Mouse (Mus musculus) thymus, postnatal 36 days (tissue): ENCODE results near the gene Fkbp10.

Experiments used
- DNase-seq, 2 experiments: peaks; one replicate each; pipeline ENCODE4 v3.0.0; 2022; ENCODE audit warnings: mixed read lengths in 2 of 2

The Fkbp10 gene

DNA sequence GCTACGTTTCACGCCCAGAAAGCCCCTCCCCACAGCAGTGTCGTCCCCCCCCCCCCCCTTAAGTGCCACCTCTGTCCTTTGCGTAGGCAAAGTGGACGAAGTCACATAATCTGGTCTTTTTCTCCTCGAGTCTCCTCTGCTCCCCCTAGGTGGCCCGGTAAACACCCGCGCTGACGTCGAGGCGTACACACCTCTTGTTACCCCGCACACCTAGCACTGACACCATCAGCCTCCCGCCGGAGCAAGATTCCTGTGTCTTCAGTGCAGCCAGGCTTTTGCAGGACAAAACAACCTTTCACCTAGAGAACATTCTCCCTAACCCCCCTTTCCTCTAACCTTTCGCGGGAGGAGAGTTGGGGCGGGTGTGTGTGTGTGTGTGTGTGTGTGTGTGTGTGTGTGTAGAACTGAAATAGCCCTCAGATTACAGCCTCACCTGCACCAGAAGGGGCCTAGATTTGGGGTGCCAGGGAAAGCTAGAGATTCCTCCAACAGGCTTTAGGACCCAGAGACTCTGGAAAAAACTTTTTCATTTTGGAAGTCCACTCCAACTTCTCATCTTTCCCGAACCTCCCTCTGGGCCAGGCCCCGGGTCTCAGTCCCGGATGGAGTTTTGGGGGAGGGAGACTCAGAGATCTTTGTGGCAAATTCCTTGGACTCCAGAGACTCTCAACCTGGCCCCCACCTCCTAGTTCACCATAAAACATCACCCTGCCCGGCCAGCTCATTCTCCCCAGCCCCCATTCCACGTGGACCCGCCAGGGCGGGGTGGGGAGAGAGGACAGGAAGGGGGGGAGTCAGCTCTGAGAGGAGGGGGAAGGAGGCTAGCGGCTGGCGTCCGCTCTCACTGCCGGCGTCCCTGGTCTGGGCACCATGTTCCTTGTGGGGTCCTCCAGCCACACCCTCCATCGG, at the start of gene Fkbp10:
TSS of gene Fkbp10 (plus strand) at position 784 of the 909 bp plus-strand sequence.
- no peak for DNase-seq

DNA sequence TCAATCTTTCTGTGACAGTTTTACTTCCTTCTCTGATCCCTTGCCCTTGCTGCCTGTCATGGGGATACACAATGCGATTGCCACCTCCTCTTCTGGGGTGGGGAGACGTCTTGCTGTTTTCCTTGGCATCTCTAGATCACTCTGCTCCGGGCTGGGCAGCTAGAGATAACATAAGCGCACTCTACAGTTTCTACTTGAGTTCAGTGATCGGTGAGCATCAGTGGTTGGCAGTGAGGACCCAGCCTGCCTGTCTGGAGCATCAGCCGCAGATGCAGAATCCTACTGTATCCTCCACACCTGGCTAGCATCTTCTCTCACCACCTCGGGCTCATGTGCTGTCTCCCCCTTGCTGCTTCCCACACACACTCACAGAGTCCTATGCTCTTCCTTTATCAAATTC, 46.4 kb upstream of the Fkbp10 start:
- no peak for DNase-seq

DNA sequence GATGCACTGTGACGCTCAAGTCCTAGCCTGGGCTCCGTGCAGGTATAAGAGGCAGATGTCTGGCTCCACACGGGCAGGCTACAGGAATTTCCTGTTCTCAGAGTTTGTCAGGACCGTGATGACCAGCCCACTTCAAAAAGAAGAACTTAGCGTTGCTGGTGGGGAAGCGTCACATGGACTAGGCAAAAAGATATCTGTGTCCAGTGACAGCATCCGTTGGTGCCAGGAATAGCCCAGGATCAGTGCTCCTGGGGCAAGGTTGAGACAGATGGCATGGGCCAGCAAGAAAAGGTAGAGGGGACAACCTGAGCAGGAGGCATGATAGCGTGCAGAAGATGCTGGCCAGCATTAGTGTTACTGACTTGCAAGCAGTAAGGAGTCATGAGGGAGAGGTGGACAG, 45.7 kb upstream of the Fkbp10 start:
- DNase-seq: no peak

DNA sequence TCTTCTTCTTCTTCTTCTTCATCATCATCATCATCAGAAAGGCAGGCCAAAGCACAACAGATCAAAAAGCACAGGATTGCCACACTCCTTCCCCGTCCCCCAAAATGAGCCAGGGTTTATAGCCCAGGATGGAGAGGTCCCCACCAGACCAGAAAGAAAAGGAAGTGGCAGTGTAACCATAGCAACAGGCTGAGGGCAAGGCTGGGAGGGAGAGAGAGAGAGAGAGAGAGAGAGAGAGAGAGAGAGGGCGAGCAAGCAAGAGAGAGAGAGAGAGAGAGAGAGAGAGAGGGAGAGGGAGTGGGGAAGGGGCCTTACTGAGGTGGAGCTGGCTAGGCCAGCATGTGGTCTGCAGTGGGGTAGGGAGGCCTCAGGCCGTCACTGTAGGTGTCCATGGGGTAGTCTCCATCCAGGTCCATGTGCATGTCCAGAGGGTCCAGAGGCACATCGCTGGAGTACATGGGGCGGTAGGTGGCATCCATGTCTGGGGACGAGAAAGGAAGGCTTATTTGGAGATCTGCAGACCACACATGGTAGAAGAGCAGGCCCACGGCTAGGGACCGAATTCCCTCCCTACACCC, 43.4 kb upstream of the Fkbp10 start:
- no peak for DNase-seq

DNA sequence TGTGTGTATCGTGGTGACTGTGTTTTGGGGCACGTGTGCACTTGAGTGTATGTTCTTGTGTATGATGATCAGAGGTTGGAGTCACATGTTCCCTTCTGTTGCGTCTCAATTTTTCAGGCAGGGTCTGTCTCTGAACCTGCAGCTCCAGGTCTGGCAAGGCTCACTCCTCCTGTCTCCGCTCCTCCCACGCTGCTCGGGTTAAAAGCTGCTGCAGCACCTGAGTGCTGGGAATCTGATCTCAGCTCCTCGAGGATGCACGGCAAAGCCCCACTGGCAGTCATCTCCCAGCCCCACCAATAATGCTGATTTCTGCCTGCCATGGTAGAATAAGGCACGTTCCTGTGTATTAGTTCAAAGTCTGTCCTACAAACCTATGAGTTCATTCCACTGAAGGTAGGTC, 40.4 kb upstream of the Fkbp10 start:
- DNase-seq: no peak

DNA sequence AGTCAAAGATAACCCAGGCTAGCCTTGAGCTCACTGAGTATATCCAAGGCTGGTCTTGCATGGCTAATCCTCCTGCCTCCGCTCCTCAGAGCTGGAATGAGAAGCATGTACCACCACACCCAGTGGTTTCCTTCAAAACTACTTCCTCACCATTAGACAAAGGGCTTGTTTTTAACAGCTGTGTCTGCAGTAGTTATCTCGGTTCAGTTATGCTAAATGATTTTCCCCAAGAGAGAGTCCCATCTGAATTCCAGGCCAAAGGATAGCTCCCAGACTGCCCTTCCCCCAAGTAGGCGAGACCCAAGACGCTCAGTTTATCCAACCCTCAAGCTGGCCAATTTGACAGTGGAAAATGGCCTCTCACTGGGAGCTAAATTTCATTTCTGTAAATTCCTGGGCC, 39.5 kb upstream of the Fkbp10 start:
- DNase-seq: no peak

DNA sequence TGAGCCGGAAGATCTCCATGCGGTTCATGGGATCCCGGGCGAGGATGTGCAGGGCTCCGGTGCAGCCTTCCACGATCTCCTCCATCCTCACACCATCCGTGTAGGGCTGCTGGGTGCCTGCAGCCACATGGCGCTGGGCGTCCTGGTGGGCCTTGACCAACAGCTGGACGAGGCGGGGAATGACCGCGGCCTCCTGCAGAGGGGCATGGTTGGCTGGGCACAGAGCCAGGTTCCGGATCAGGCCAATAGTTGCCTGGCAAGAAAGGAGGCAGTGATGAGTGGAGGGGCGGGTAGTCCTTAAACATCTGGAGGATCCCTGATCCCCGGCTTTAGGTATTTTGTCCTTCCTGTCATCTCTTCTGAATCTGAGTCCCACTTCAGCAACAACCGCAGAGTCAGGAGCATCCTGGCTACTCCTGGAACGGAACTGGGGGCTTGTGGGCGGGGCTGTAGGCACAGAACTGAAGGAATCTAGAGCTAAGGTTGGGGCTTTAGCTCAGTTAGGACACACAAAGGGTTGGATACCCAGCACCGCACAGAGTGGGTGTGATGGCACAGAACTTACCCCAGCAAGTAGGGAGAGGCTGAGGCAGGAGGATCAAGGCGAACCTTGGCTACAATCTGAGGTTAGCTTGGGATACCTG, 38.6 kb upstream of the Fkbp10 start:
- no peak for DNase-seq

DNA sequence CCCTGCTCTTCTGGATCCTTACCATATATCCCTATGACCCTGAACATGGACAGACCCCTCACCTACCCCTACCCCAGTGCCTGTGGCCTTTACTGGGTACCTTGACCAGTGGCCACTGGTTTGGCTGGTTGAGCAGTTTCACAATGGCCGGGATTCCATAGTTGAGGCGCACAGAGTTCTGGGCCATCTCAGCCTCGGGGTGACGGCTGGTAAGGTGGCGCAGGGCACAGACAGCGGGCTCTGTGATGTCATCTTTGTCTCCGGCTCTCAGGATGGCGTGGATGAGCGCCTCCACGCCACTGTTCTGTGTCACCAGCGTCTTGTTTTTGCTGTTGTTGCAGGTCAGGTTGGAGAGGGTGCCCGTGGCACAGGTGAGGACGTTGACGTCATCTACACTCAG, 37.5 kb upstream of the Fkbp10 start:
- DNase-seq: no peak

DNA sequence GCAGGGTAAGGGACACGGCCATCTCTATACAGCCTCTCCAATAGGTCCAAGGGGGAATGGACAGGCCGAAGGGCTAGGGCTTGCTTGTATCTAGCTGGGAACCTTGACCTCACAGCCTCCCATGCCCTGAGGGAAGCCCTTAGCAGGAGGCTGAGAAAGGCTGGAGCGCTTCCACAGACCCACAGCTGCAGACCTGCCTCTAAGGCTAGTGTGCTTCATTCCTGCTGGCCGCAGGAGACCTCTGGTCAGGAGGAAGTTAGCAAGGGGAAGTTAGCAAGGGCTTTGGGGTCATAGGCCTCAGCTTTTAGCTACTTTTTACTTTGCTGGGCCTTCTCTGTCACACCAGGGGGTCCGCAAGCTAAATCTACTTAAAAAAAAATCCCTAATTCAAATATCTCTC, 37.1 kb upstream of the Fkbp10 start:
- no peak for DNase-seq

DNA sequence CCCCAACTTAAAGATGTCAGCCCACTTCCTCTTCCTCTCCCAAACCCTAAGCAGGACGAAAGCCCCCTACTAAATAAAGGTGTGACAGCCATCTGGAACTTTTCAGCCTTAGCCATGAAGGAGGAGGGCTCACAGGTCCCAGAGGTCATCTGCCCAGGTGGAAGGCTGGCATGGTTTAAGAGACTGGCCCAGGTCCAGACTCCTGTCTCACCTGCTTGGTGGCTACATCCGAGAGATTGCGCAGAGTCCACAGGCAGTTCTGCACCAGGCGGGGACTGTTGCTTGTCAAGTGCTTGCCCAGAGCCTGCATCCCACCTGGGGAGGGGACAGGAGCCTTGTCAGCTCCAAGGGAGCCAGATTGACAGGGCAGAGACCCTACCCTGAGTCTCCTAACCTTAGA, 36.2 kb upstream of the Fkbp10 start:
- DNase-seq: no peak

DNA sequence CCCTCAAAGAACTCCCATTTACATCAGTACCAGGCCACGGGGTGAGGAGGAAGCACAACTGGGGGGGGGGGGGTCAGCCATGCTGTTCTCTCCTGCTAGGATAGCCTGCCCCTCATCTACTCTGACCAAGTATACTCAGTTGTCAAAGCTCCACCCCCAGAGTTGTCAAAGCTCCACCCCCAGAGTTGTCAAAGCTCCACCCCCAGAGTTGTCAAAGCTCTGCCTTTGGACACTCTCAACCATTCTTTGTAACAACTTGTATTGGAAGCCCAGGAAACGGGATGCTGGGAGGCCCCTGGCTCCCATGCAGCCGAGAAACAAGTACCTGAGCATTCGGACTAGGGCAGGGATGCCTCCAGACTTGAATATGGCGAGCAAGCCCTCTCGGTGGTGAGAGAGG, 32.8 kb upstream of the Fkbp10 start:
- no peak for DNase-seq

DNA sequence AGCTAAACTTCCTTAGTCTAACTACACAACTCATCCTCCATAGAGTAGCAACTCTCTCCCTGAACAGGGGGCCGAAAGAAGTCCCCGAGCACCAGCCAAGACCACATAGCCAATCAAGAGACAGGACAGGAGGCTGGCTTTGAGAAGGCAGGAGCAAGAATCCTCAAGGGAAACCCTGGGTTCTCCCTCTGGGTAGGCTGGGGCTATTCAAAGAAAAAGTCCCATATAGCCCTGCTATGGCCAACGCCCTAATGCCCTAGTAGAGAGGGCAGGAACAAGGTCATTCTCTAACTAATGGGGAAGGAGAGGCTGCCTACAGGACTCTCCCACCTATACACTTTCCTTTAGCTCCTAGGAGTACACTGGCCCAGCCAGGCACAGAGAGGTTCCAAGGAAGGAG, 30.5 kb upstream of the Fkbp10 start:
- DNase-seq: no peak

DNA sequence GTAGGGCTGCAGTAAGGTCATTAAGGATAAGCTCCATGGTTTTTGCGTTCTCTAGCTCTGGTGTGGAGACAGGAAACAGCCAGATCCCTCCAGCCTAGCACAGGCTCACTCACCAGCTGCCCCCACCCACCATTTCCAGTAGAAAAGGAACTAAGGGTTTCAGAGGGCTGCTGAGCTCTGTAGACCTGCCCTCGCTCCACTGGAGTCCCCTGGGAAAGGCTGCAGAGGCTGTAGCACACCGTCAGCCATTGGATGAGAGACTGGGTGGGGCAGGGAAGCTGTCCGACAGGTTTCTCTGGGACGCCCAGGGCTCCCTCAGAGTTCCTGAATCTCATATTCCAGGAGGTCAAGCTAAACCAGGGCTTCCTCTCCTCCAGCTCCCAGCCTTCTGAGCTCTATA, 28.9 kb upstream of the Fkbp10 start:
- DNase-seq: no peak

DNA sequence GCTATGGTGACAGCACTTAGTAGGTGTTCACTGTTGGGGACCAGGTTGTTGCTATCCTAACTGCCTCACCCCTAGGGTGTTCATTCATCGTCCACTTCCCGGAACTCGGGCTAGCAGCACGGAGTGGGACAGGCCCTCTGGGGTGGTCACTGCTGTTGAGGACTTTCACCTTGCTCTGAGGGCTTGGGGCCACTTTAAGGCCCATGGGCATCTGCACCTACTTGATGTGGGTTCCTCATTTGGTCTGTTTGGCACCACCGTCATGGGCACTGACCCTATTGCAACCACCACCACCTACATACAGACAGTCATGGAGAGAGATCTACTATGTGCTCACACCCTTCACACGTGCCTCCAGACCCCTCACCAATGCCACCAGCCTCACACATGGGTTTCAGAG, 28.4 kb upstream of the Fkbp10 start:
- no peak for DNase-seq

DNA sequence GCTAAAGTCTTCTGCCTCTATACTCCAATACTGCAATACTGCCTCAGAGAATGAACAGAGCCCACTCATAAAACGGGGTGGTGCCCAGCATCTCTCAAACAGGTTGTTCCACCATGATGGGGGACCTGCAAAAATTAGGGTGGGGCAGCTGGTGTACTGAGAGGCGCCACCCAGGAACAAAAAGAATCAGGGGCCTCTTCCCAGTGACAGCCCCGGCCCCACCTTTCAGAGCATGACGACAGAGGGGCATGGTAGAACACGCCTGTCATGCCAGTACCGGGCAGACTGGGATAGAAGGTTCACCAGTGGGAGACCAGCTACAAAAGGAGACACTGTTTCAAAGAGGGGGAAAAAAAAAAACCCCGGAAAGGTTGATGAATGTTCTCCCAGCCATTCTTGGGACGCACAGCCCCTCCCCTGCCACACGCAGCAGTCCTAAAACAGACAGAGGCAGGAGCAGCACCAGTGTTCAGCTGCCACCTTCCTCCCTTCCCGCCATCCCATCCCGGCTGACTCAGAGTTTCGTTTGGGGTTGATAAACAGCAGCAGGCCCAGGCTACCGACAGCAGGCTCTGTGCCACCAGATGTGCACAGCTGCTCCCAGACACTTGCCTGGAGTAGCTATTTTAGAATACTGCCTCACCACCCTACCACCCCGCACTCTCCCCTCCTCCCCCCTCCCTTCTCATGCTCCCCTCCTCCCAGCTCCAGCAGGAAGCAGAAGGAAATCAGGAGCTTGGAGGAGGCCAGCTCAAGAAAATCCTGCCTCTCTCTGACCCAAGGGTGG, 27.7 kb upstream of the Fkbp10 start:
- DNase-seq: no peak

DNA sequence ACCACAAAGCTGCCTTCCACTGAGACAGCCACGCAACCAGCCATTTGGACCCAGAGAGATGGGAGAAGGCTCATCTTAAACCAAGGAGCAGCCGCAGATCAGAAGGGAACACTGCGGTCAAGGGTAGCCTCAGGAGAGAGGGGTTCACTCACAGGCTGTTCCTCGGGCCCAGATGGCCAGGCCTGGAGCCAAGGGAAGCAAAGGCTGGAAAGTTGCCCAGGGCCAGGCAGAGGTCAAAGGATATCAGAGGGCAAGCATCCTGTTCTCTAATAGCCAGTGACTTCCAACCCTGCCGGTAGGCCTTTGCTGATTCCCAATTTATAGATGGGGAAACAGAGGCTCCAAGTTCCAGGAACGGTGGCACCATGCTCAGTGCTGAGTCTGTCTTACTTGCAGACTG, 26.9 kb upstream of the Fkbp10 start:
- no peak for DNase-seq

DNA sequence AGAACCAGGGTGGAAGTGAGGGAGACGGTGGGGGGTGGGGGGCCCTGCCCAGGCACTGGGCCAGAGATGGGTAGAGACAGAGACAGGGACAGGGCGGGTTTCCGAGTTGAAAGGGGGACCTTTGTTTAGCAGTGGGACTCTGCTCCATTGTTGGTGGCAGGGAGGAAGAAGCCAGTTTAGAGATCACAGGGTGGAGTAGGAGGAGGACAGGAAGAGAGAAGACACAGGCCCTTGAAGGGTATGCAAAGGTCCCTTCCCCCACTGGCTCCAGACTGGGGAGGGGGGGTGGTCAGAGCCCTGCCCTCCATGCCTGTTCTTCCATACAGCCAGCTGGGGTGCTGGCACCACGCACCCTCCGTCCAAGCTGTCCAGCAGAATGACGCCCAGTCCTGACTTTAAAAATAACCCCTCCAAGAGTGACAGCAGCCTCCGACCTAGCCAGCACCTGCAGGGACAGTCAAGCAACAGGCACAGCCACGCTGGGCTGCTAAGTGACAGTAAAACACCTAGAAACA, 25.5 kb upstream of the Fkbp10 start:
- DNase-seq: peak in 1 of 2 experiments; percentile 44

DNA sequence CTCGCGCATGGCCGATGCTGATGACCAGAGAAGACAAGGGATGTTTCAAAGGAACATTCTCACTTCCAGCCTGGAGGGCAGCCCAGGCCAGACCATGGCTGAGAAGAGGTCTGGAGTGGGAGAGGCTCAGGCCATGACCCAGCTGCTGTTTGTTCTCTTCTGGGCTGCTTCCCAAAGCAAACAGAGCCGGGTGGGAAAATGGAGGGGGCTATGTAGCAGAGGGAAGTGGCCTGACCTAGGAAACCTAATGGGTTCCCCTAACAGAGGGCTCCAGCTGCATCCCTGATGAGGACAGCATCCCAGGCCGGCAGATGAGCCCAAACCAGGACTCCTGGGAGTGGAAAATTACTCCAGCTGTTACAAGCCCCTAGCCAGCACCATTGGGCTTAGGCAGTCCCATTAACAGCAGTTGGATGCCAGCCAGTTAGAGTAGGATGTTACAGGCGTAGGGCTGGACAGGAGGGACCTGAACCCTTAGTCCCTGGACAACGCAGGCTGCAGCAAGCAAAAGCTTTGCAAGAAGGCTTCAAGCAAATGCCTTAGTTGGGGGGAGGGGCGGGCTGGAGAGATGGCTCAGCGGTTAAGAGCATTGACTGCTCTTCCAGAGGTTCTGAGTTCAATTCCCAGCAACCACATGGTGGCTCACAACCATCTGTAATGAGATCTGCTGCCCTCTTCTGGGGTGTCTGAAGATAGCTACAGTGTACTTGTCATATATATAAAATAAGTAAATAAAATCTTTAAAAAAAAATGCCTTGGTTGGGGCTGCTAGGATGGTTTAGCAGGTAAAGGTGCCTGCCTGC, 24.2 kb upstream of the Fkbp10 start:
- peak in 1 of 2 experiments; percentile 27 for DNase-seq

DNA sequence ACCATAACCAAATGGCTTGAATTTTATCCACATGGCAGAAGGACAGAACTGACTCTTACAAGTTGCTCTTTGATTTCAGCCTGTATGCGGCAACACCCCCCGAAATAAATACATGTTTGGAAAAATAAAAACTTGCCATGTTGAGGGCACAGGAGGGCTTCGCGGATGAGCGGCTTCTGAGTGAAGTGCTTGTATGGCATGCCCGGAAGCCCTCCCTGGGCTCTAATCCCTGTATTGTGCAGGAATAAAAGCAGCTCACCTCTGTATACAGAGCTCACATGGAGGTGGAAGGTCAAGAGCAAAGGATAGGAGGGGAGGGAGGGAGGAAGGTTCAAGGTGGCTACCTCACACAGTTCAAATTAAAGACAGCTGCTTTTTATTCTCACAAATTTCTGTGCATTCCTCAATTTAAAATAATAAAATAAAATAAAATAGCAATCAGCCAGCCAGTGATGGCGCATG, 23.6 kb upstream of the Fkbp10 start:
- no peak for DNase-seq

DNA sequence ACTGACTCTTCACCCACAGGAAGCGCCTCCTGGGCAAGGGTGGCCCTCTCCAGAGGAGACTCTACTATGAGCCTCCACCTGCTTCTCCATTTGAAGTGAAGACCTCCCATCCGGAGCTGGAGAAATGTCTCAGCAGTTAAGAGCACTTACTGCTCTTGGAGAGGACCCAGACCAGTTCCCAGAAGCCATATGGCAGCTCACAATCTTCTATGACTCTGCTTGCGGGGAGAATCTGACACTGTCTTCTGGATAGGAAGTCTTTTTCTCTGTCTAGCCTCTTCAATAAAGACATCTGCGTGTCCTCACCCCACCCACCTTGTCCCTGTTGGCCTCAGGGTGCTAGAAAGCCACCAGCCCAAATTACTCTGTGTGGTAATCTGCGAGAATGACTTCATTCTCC, 22.5 kb upstream of the Fkbp10 start:
- DNase-seq: no peak

DNA sequence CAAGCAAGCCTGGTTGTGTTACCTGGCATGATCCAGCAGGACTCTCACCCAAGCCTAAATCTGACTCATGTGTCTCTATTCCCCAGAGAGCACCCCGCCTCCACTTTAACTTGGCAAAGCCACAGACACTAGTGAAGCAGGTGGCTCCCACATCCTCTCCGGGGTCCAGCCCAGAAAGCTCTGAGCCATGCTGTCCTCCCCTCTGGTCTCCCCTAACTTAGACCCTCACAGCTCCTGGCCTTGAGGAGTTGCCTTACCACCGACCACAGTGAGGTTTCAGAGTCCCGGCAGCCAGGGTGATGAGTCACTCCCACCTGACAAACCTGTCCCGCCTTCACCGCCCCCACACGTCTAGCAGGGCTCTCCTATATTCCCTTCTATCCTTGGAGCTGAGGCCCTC, 21.8 kb upstream of the Fkbp10 start:
- DNase-seq: peak in 1 of 2 experiments; percentile 36
